8 mouse cellular contexts compared by ENCODE assay signal in the genomic region with DNA sequence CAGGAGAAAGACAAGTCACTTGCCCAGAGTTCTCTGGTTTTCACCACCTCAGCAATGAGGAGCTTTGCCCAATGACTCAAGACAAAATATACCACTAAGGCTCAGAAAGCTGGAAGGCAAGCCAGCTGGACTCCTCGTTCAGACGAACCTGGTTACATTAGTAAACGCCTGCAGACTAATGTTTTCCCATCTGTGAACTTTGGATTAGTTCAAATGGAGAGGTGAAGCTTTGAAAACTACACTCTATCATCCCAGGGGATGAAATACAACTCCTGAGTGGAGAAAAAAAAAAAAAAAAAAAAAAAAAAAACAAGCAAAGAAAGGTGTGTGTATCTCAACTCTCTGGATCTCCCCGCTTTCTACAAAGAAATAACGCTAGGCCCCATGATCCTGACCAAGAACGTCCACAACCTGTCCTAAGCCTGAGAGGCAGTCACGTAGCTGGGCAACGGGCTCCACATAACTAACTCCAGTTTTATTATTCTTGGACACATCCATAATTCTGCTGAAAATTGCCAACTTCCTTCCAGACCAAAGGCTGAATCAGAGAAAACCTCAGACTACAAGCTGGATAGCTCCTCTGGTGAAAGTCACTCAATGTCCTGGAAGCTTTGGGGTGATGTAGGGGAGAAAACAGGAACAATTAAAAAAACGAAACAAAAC. TPM values are rescaled to one million over a fixed set of nuclear protein-coding genes. Genes with fewer than 3 reads are reported as not detected.
DNase-seq lines count a peak whose midpoint lies in the region; ATAC-seq and TF ChIP-seq lines count a peak whose summit lies in the region.

No protein-coding gene starts in this region.

- H3K36me3 ChIP-seq in kidney, postnatal 0 days (ENCODE audit: insufficient read depth, low read length), result no peaks in the 10 kb centered on the region

- H3K9ac ChIP-seq in kidney, postnatal 0 days (ENCODE audit: low read depth, low read length), result peak overlapping the region; percentile 47; the same call in 1 of the 2 replicates

- peaks cover 4% of the 10 kb centered on the region; the same call in 1 of the 2 replicates for H3K4me1 ChIP-seq in kidney, postnatal 0 days (replicated peaks; ENCODE audit: insufficient read depth, low read length)

- no peaks in the 10 kb centered on the region for H3K9me3 ChIP-seq in kidney, postnatal 0 days (replicated peaks; ENCODE audit: low read length)

- WGBS in kidney, postnatal 0 days, result 36% methylated on average over 9 of the region's 9 CpGs

- no peak overlapping the region for H3K27ac ChIP-seq in kidney, postnatal 0 days

- TF ChIP-seq CTCF in kidney, postnatal 0 days (IDR thresholded peaks at IDR 0.05; ENCODE audit: low read depth), result no peak
- TF ChIP-seq CTCF in brain, embryonic 14.5 days (IDR thresholded peaks at IDR 0.05; ENCODE audit: borderline replicate concordance, extremely low read depth, insufficient read depth, insufficient read length), result no peak

- DNase-seq in kidney, postnatal 0 days (ENCODE audit: low spot score), result peak; percentile 18
- DNase-seq in kidney, postnatal 36 days, result no peak
- peak; percentile 25 for DNase-seq in brain, embryonic 14.5 days (ENCODE audit: low read depth)
- peak; percentile 20 for DNase-seq in induced T-regulatory cell, adult 2 months (ENCODE audit: low read depth)
- DNase-seq in naive thymus-derived CD4-positive, alpha-beta T cell, adult 2 months (ENCODE audit: low read depth), result peak; percentile 11
- DNase-seq in thymus, postnatal 25 days, result no peak
- no peak for DNase-seq in left cerebral cortex, postnatal 36 days (ENCODE audit: low spot score in 2 of 2)
- DNase-seq in spleen, postnatal 10 days (ENCODE audit: low spot score in 2 of 2), result no peak

- ATAC-seq in kidney, postnatal 0 days (replicated peaks; ENCODE audit: low FRiP score, low read depth), result no peak

- TF ChIP-seq POLR2A in brain, embryonic 14.5 days (IDR thresholded peaks at IDR 0.05; ENCODE audit: borderline replicate concordance, extremely low read depth, insufficient read depth, insufficient read length, poor library complexity, severe bottlenecking), result no peak

- peak overlapping the region; percentile 99 for H3K4me2 ChIP-seq in kidney, postnatal 0 days (ENCODE audit: low read length)

- intact Hi-C loops in left cerebral cortex, postnatal 36 days (cut with DNase I), result loop anchor here (10.0 kb wide), 1 partner anchor 304 kb away; no protein-coding TSS in a partner anchor

- peak overlapping the region; percentile 61 for H3K4me3 ChIP-seq in kidney, postnatal 0 days (replicated peaks; ENCODE audit: low read depth, low read length)

- H3K27me3 ChIP-seq in kidney, postnatal 0 days (ENCODE audit: insufficient read depth, low read length), result no peaks in the 10 kb centered on the region

RNA-seq across cellular contexts. Expression of a gene that starts 1.4 kb away (rescaled TPM):
- 4.8 and 5.3 TPM in 2 replicates for polyA plus RNA-seq in kidney, postnatal 0 days (2015; fragmentation: Nextera tagmentation; extraction: Ambion mirVana)
- polyA plus RNA-seq in brain, embryonic 14.5 days (2012; rRNA removed), result 19.3 and 43.6 TPM in 2 replicates
- total RNA-seq in left cerebral cortex, postnatal 36 days (2021), result 10 to 100 TPM; 38.3 to 40.3 TPM

Comparison
In these comparisons a context has a peak if more than half of its experiments do, and no peak if none do; other contexts are left out.
1. DNase-seq: peak in kidney, postnatal 0 days (single experiment), brain, embryonic 14.5 days (single experiment), induced T-regulatory cell, adult 2 months (single experiment) and naive thymus-derived CD4-positive, alpha-beta T cell, adult 2 months (single experiment); none in kidney, postnatal 36 days (0 of 2), thymus, postnatal 25 days (single experiment), left cerebral cortex, postnatal 36 days (0 of 2) and spleen, postnatal 10 days (0 of 2).